Mouse (Mus musculus) thymus, postnatal 36 days (tissue): ENCODE data around the gene Vmn1r121.
"Not testable (repeated sequence)": the region's sequence is repeated elsewhere in the genome, so short reads cannot be mapped to it uniquely, and the experiment has no call there.

Source experiments
- DNase-seq, 2 experiments: peaks; one replicate each; pipeline ENCODE4 v3.0.0; 2022; ENCODE audit warnings: mixed read lengths in 2 of 2

Gene Vmn1r121

GRCm38 (mm10) chr7:21098413-21098812 lies at the start of gene Vmn1r121:
Gene Vmn1r121, minus strand, starts transcription at chr7:21098513.
- not testable (repeated sequence) for DNase-seq

DNA sequence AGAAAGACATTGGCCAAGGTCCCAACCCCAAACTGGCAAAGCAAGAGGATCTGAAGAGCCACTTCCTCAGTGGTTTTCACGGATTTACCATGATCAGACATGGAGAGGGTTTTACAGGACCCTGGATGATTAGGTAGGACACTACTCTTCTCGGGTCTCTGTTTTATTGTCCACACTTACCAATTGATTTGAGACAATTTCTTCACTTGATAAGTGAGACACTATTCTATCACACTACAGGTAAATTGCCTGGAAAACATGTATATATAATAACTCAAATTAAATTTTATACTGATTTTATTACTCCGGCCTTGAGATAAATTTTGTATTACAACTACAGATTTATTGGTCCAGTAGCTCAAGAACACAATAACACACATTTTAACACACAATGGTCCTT lies 35.7 kb upstream of the Vmn1r121 start, which contains the start of gene Vmn1r122:
Vmn1r122 (minus strand) TSS at position 101 of the 400 bp plus-strand sequence.
- not testable (repeated sequence) for DNase-seq

- not testable (repeated sequence) for DNase-seq
These were observed 44.6 kb downstream of the Vmn1r121 start, which contains the start of gene Vmn1r120 for GRCm38 (mm10) chr7:21053684-21054083. Gene Vmn1r120, minus strand, starts transcription at chr7:21053784.
